Mouse (Mus musculus) midbrain, embryonic 11.5 days (tissue): ENCODE measurements around the gene Sdk2. TPM values are rescaled to one million over a fixed set of nuclear protein-coding genes. Genes with fewer than 3 reads are reported as not detected.

ENCODE experiments used
- ATAC-seq: fragments of 200-750 bp; cut with Nextera tagmentation; 2 replicates; pipeline ENCODE4 v1.8.0; 2017; ENCODE audit warnings: moderate TSS enrichment, moderate library complexity; ENCODE audit not compliant: low FRiP score
- DNase-seq: peaks from one replicate; pipeline ENCODE4 v3.0.0; 2015; ENCODE audit warnings: low spot score; ENCODE audit errors: missing footprints
- H3K27ac ChIP-seq: fragments of 300-500 bp; sonication (generic); 2 replicates; pipeline ENCODE4 v1.5.1; 2014; ENCODE audit warnings: low read depth, low read length
- H3K27me3 ChIP-seq: fragments of 300-500 bp; sonication (generic); 2 replicates; pipeline ENCODE4 v1.6.1; 2014; ENCODE audit warnings: mild to moderate bottlenecking, low read length, moderate library complexity, mixed read lengths; ENCODE audit not compliant: control insufficient read depth, insufficient read depth
- H3K36me3 ChIP-seq: fragments of 300-500 bp; sonication (generic); 2 replicates; pipeline ENCODE4 v1.6.1; 2014; ENCODE audit warnings: mild to moderate bottlenecking, low read length, moderate library complexity, mixed read lengths; ENCODE audit not compliant: control insufficient read depth, insufficient read depth
- H3K4me1 ChIP-seq: fragments of 300-500 bp; sonication (generic); 2 replicates; pipeline ENCODE4 v1.6.1; 2014; ENCODE audit warnings: low read length; ENCODE audit not compliant: control insufficient read depth, insufficient read depth
- H3K4me2 ChIP-seq: fragments of 300-500 bp; sonication (generic); 2 replicates; pipeline ENCODE4 v1.6.1; 2014; ENCODE audit warnings: mild to moderate bottlenecking, moderate library complexity
- H3K4me3 ChIP-seq: fragments of 300-500 bp; sonication (generic); 2 replicates; pipeline ENCODE4 v1.5.1; 2014; ENCODE audit warnings: low read depth, low read length
- H3K9ac ChIP-seq: fragments of 300-500 bp; sonication (generic); 2 replicates; pipeline ENCODE4 v1.6.1; 2014; ENCODE audit warnings: low read length
- H3K9me3 ChIP-seq: fragments of 300-500 bp; sonication (generic); 2 replicates; pipeline ENCODE4 v1.6.1; 2016; ENCODE audit warnings: low read length; ENCODE audit not compliant: control insufficient read depth
- WGBS: fragments of 180-500 bp; shearing (Covaris S2); extraction: QIAGEN DNeasy Blood & Tissue Kit; methylation state at CpG from one replicate; pipeline ENCODE4 v1.1.7; 2014; 5-methylcytosine and 5-hydroxymethylcytosine counted together
- polyA plus RNA-seq: library from polyadenylated mRNA; unstranded; fragments of >200 nt; fragmentation: Nextera tagmentation; extraction: Ambion mirVana; gene quantifications from 2 replicates; pipeline ENCODE4 v1.2.1, GENCODE M21; 2014

The Sdk2 gene
- polyA plus RNA-seq, 1 experiment from 2014 or later: 2.6 TPM

DNA sequence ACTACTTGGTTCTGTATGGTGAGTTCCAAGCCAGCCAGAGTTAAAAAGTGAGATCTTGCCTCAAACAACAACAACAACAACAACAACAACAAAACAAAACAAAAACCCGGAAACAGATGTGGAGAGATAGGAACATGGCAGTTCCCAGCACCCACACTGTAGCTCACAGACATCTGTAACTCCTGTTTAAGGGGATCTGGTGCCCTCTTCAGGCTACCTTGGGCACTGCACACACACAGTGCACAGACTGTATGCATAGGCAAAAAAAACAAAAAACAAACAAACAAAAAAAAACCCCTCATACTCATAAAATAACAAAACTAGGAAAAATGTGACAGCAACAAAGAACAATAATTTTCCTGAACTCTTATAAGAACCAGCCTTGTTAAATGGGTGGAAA, 323.8 kb downstream of the Sdk2 start:
- H3K27me3 ChIP-seq: no peaks in the 10 kb centered on the region
- no peak for DNase-seq
- WGBS: 88% methylated on average over 1 of the region's 1 CpGs
- no peaks in the 10 kb centered on the region for H3K9me3 ChIP-seq
- H3K27ac ChIP-seq: no peak overlapping the region
- peaks cover 11% of the 10 kb centered on the region; the same call in 1 of the 2 replicates for H3K36me3 ChIP-seq
- H3K4me1 ChIP-seq: peaks cover 7% of the 10 kb centered on the region
- ATAC-seq: no peak
- no peak overlapping the region for H3K4me2 ChIP-seq
- no peak overlapping the region for H3K9ac ChIP-seq
- H3K4me3 ChIP-seq: no peak overlapping the region

DNA sequence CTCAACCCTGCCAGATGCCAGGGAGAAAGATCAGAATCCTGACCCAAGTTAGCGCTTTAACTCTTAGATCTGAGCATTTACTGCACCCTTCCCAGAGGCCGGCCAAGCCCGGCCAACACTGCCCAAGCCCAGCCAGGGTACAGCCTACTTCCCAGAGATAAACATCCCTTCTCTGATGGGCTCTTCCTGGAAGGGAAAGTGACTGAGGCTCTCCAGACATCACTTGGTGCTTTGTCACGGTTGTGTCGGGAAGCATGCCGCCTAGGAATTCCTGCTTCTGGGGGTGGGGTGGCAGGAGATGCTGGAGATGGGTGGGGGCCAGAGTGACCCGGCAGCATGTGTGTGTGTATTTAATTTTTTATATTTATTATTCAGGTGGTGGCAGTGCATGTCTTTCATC, 326.7 kb downstream of the Sdk2 start:
- 88% methylated on average over 7 of the region's 7 CpGs for WGBS
- no peaks in the 10 kb centered on the region for H3K27me3 ChIP-seq
- no peak overlapping the region for H3K4me3 ChIP-seq
- H3K36me3 ChIP-seq: peaks cover 11% of the 10 kb centered on the region; the same call in 1 of the 2 replicates
- H3K27ac ChIP-seq: no peak overlapping the region
- ATAC-seq (no peak), DNase-seq (no peak)
- no peaks in the 10 kb centered on the region for H3K9me3 ChIP-seq
- H3K9ac ChIP-seq: no peak overlapping the region
- no peak overlapping the region for H3K4me2 ChIP-seq
- H3K4me1 ChIP-seq: peaks cover 3% of the 10 kb centered on the region; the same call in 1 of the 2 replicates

DNA sequence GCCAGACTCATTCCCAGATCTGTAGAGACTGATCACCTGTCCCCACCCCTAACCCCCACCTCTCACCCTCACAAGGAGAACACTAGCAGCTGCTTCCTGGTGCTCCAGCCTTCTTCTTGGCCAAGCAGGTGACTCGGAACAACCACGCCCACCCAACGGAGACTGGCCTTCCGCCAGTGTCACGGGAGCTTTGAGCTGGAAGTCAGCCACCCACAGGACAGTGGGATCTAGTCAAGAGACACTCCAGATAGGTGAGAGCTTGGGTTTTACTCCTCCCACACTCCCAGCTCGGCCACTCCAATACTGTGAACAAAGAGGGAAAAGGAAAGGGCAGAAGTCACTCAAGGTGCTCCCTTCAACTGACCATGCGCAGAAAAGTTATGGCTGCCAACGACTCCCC, 327.6 kb downstream of the Sdk2 start:
- 88% methylated on average over 8 of the region's 8 CpGs for WGBS
- H3K4me1 ChIP-seq: peaks cover 8% of the 10 kb centered on the region
- ATAC-seq (no peak), DNase-seq (no peak)
- no peak overlapping the region for H3K27ac ChIP-seq
- no peak overlapping the region for H3K9ac ChIP-seq
- H3K9me3 ChIP-seq: no peaks in the 10 kb centered on the region
- H3K36me3 ChIP-seq: peaks cover 9% of the 10 kb centered on the region; the same call in 1 of the 2 replicates
- H3K27me3 ChIP-seq: no peaks in the 10 kb centered on the region
- no peak overlapping the region for H3K4me2 ChIP-seq
- H3K4me3 ChIP-seq: no peak overlapping the region

DNA sequence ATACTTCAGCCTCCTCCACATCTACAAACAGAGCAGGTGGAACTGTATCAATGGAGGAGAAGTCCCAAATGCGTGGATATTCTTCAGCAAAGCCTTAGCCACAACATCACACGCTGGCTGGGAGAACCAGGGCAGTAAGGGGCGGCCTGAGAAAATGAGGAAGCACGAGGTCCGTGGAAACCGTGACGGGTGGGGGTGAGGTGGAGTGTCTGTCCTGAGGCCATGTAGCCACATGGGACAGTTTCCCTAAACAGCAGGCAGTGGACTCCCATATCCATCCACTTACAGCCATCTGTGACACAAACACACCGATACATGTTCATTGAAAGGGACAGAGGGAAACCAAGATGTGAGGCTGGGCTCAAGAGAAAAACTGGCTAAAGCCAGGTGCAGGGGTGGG, 328.9 kb downstream of the Sdk2 start:
- H3K4me3 ChIP-seq: no peak overlapping the region
- DNase-seq (no peak), ATAC-seq (no peak)
- H3K9me3 ChIP-seq: no peaks in the 10 kb centered on the region
- no peak overlapping the region for H3K9ac ChIP-seq
- no peak overlapping the region for H3K4me2 ChIP-seq
- H3K4me1 ChIP-seq: peaks cover 12% of the 10 kb centered on the region
- WGBS: 91% methylated on average over 8 of the region's 8 CpGs
- no peak overlapping the region for H3K27ac ChIP-seq
- no peaks in the 10 kb centered on the region for H3K27me3 ChIP-seq
- 0 out of 2 replicates have a peak, but pooled peaks cover 4% of the 10 kb centered on the region for H3K36me3 ChIP-seq

DNA sequence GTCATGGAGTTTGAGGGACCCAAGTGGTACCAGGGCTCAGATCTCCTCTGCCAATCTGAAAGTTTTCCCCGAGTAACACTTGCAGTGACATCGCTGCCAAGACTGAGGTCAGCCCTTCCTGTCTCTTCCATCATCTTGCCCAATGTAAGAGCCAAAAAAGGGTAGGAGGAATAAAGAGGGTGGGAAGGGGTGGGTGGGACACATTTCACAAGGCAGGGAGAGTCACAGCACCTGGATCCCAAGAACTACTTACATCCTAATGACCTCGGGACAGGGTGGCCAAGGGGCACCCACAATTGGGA, 329.3 kb downstream of the Sdk2 start:
- Histone ChIP-seq H3K36me3 (0 out of 2 replicates have a peak, but pooled peaks cover 4% of the 10 kb centered on the region), H3K4me2 (no peak overlapping the region), H3K9ac (no peak overlapping the region), H3K27me3 (no peaks in the 10 kb centered on the region), H3K4me1 (peaks cover 12% of the 10 kb centered on the region), H3K27ac (no peak overlapping the region), H3K9me3 (no peaks in the 10 kb centered on the region), H3K4me3 (no peak overlapping the region)
- WGBS: 93% methylated on average over 3 of the region's 3 CpGs
- ATAC-seq: no peak
- no peak for DNase-seq

DNA sequence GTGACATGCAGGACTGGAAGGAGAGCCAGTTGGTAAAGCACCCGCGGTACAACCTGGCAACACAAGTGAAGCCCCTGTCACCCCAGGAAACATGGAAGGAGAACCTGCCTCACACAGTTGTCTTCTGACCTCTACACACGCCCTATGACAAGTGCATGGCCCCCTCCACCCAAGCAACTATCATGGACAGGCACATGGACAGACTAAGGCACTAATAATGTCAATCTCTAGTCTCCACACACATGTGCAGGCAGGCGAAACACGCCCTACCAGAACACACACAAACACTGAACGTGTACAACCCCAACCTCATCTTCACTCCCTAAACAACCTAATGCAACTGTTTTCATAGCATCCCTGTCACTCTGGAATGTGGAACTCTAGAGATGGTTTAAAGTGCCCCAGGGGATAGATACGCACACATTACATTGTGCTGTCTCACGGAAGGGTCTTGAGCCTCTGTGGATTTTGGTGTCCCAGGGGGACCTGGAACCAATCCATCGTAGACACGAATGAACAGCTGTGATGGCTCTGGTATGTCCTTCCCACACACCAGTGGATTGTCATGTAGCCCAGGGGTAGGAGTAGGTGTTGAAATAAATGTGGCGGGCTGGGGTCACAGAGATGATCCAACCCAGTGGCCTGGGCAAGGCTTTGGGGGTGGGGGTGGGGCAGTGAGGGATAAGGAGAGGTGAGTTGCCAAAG, 329.8 kb downstream of the Sdk2 start:
- H3K4me1 ChIP-seq: peaks cover 12% of the 10 kb centered on the region
- no peaks in the 10 kb centered on the region for H3K36me3 ChIP-seq
- WGBS: 89% methylated on average over 11 of the region's 11 CpGs
- ATAC-seq: no peak
- no peaks in the 10 kb centered on the region for H3K9me3 ChIP-seq
- no peak overlapping the region for H3K4me2 ChIP-seq
- H3K27me3 ChIP-seq: no peaks in the 10 kb centered on the region
- DNase-seq: no peak
- no peak overlapping the region for H3K9ac ChIP-seq
- H3K4me3 ChIP-seq: no peak overlapping the region
- no peak overlapping the region for H3K27ac ChIP-seq

DNA sequence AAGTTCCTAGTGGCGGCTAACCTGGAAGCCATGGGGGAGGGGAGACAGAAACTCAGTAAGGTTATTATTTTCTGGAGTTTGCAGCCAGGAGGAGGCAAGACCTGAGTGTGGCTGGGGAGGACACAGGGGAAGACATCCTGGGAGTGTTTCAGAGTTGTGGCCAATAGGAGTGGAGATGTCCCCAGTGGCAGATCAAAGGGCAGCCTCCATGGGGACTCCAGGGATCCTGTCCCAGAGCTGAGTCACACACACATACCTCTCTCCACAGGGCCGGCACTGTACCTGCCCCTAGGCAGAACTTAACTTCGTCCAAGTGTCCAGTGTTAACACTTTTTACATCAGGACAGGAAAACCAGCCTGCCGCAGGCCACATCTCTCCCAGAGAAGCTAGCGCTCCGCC, 331.7 kb downstream of the Sdk2 start:
- no peak overlapping the region for H3K4me2 ChIP-seq
- DNase-seq (no peak), ATAC-seq (no peak)
- H3K27ac ChIP-seq: no peak overlapping the region
- H3K36me3 ChIP-seq: no peaks in the 10 kb centered on the region
- 83% methylated on average over 6 of the region's 6 CpGs for WGBS
- peaks cover 12% of the 10 kb centered on the region for H3K4me1 ChIP-seq
- H3K9ac ChIP-seq: no peak overlapping the region
- H3K4me3 ChIP-seq: no peak overlapping the region
- no peaks in the 10 kb centered on the region for H3K27me3 ChIP-seq
- no peaks in the 10 kb centered on the region for H3K9me3 ChIP-seq

DNA sequence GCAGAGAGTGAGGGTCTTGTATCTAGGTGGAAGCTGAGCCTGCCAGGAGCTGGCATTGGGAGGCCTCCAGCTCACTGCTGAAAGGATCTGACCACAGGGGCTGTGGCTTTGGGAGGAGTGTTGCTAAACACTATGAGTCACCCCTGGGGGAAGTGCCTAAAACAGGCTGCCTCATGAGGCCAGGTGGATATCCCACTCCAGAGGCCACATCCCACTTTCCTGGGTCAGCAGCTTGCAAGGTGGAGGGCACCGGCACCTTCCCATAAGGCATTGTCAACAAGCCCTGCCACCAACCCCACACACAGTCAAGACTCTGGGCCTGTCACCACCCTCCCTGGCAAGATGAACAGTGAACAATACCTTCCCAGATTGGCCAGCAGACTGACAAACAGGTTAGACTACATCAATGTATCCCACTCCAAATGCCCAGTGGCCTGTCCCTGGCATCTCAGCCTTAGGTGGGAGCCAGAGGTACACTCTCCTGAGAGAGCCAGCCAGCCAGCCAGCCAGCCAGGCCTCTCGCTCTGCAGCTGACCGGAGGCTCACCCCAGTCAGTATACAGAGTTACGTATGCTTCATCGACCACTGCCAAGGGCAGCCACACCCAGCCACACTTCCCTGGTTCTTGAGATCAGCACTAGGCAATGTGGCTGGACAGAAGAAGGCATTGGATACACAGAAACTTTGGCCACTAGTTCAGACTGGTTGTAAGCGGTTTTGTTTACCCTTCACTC, 333.0 kb downstream of the Sdk2 start:
- DNase-seq (no peak), ATAC-seq (no peak)
- H3K4me1 ChIP-seq: peaks cover 9% of the 10 kb centered on the region
- no peaks in the 10 kb centered on the region for H3K27me3 ChIP-seq
- H3K9ac ChIP-seq: no peak overlapping the region
- H3K9me3 ChIP-seq: no peaks in the 10 kb centered on the region
- 71% methylated on average over 6 of the region's 6 CpGs for WGBS
- no peak overlapping the region for H3K4me2 ChIP-seq
- H3K36me3 ChIP-seq: peaks cover 3% of the 10 kb centered on the region
- H3K27ac ChIP-seq: no peak overlapping the region; the same call in 1 of the 2 replicates
- H3K4me3 ChIP-seq: no peak overlapping the region

DNA sequence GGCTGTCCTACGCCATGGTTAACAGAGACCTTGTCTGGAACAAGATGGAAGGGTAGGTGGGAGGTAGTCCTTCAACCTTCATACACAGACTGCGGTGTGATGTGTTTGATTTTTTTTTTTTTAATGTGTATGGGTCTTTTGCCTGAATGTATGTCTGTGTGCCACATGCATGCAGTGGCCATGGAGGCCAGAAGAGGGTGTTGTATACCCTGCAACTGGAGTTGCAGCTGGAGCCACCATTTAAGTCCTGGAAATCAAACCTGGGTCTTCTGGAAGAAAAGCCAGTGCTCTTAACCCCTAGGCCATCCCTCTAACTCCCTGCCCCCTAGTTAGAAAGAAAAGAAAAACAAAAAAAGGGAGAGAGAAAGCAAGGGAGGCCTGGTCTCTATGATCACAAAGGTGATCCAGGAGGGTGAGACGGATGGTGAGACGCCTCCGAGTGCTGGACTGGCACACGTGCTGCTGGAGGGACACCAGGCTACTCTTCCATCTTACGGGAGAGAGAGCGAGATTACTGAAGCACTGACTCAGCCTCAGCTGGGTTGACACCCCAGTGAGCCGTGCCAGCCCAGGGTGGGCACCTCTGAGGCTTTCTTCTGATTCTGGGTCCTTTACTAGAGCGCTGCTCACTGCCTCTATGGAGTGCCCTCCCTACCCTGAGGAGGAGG, 334.8 kb downstream of the Sdk2 start:
- H3K9ac ChIP-seq: no peak overlapping the region
- peaks cover 20% of the 10 kb centered on the region for H3K36me3 ChIP-seq

More for the DNA sequence above, 334.8 kb downstream of the Sdk2 start:
- Histone ChIP-seq H3K4me2 (no peak overlapping the region), H3K27ac (no peak overlapping the region), H3K4me3 (no peak overlapping the region), H3K4me1 (peaks cover 9% of the 10 kb centered on the region), H3K27me3 (no peaks in the 10 kb centered on the region), H3K9me3 (no peaks in the 10 kb centered on the region)
- whole genome bisulfite sequencing: 92% methylated on average over 10 of the region's 10 CpGs
- DNase-seq: no peak
- no peak for ATAC-seq
